Mouse (Mus musculus): ENCODE data around the gene Tnfrsf12a. TPM values are rescaled to one million over a fixed set of nuclear protein-coding genes. Genes with fewer than 3 reads are reported as not detected.
A peak's percentile ranks its signal among the peaks of the same experiment; 100 is the strongest.

Gene Tnfrsf12a
- polyA plus RNA-seq, 1 experiment = 29.1 TPM

DNA sequence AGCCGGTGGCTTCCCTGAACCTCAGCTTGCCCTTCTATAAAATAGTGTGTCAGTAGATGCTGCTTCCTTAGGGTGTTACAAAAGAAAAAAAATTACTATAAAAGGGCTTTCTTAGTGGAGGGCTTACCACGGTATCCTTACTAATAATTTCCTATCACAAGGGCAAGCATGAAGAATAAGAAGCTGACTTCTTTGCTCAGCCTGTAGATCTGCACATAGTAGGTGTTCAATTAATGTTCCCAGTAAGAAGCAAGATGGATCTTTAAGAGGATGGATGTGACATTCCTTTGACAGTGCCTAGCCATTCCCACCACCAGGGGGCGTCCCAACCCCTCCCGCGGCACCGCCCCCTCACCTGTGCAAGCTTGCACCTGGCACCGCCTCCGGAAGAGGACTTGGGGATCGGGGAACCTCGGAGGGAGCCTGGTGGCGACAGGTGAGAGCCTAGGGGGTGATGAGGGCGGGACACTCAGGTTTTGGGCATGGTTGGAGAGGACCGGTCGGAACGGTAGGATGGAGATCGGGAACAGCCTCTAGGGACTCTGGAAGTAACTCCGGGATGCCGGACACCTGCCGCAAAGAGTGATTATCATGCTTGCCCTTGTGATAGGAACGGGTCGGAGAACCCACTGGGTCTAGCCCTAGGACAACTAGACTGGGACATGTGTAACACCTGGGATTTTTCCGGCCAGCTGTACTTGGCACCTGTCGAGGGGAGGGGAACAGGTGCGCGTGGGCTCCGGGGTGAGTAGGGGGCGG is 17.0 kb downstream of the Tnfrsf12a start, which contains the start of gene Bicdl2:
Gene Bicdl2, plus strand, starts transcription at position 390 of the 759 bp plus-strand sequence.
- Histone ChIP-seq H3K27ac (ENCODE audit: insufficient read depth, low read length) (no peak within 1 kb of the TSS), H3K4me3 (replicated peaks; ENCODE audit: insufficient read depth, low read depth, low read length) (peak within 1 kb of the TSS; percentile 47), H3K4me1 (ENCODE audit: control insufficient read depth, insufficient read depth, low read length) (peaks cover 4% of the 10 kb centered on the region; the same call in 1 of the 2 replicates), H3K27me3 (ENCODE audit: control insufficient read depth, insufficient read depth, low read length) (no peaks in the 10 kb centered on the region; the same call in 1 of the 2 replicates)
- 7% methylated on average over 27 of the region's 27 CpGs for whole genome bisulfite sequencing
- DNase-seq = peak; percentile 47 to 58
- no peak for TF ChIP-seq POLR2A (IDR thresholded peaks at IDR 0.05; ENCODE audit: borderline replicate concordance, insufficient read depth, low read length)
- TF ChIP-seq CTCF (IDR thresholded peaks at IDR 0.05; ENCODE audit: borderline replicate concordance, insufficient read depth, low read depth, low read length) = peak; percentile 70; the same call in 1 of the 2 replicates

DNA sequence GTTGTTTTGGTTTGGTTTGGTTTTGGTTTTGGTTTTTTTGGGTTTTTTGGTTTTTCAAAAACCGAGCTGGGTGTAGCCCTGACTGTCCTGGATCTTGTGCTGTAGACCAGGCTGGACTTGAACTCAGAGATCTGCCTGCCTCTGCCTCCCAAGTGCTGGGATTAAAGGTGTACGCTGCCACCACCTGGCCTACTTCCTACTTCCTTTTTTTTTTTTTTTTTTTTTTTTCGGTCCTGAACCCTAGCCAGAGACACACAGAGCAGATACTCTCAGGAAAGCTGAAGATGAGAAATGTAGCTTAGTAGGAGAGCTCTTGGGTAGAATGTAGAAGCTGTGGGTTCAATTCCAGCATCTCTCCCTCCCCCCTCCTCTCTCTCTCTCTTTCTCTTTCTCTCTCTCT is 18.8 kb downstream of the Tnfrsf12a start:
- Histone ChIP-seq H3K27ac (ENCODE audit: insufficient read depth, low read length) (no peak overlapping the region), H3K27me3 (ENCODE audit: control insufficient read depth, insufficient read depth, low read length) (no peaks in the 10 kb centered on the region; the same call in 1 of the 2 replicates), H3K4me1 (ENCODE audit: control insufficient read depth, insufficient read depth, low read length) (peaks cover 4% of the 10 kb centered on the region; the same call in 1 of the 2 replicates), H3K4me3 (replicated peaks; ENCODE audit: insufficient read depth, low read depth, low read length) (no peak overlapping the region)
- 84% methylated on average over 3 of the region's 3 CpGs for WGBS
- no peak for TF ChIP-seq POLR2A (IDR thresholded peaks at IDR 0.05; ENCODE audit: borderline replicate concordance, insufficient read depth, low read length)
- no peak for TF ChIP-seq CTCF (IDR thresholded peaks at IDR 0.05; ENCODE audit: borderline replicate concordance, insufficient read depth, low read depth, low read length)
- DNase-seq = no peak

DNA sequence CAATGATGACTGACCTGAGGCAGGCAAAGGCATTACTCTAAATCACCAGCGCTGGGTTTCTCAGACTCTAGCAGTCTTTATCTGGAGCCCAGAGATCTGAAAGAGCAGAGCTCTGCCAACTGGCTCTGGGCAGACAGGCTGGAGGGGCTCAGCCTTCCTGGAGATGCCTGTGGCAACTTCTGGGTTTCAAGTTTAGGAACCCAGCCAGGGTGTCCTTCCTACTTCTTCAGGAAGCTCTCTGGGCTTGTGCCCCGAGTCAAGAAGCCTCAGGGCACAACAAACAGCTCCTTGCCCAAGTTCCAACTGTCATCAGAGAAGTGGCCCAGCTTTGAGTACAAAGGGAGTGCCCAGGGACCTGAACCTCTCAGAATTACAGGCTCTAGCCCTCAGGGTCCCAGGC is 22.9 kb downstream of the Tnfrsf12a start:
- Histone ChIP-seq H3K4me1 (ENCODE audit: control insufficient read depth, insufficient read depth, low read length) (no peaks in the 10 kb centered on the region), H3K4me3 (replicated peaks; ENCODE audit: insufficient read depth, low read depth, low read length) (no peak overlapping the region), H3K27me3 (ENCODE audit: control insufficient read depth, insufficient read depth, low read length) (no peaks in the 10 kb centered on the region), H3K27ac (ENCODE audit: insufficient read depth, low read length) (no peak overlapping the region)
- TF ChIP-seq CTCF (IDR thresholded peaks at IDR 0.05; ENCODE audit: borderline replicate concordance, insufficient read depth, low read depth, low read length) (no peak), POLR2A (IDR thresholded peaks at IDR 0.05; ENCODE audit: borderline replicate concordance, insufficient read depth, low read length) (no peak)
- DNase-seq = no peak
- 47% methylated on average over 2 of the region's 2 CpGs for WGBS

DNA sequence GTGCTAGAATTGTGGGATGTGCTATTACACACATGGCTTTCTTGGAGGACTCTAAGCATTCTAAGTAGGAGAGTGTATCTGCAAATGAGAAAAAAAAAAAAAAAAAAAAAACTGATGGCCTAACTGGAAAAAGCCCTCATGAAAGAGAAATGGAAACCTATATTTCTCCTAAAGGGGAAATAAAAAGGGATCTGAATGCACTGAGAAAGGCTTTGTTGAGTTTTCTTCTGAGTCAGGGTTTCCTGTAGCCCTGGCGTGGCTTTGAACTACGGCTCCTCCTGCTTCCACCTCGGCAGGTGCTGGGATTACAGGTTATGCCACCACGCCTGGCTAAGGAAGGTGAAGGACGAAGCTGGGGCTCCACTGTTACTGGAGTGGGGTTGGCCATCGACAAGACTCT is 23.3 kb downstream of the Tnfrsf12a start:
- DNase-seq = no peak
- no peak overlapping the region for H3K27ac ChIP-seq (ENCODE audit: insufficient read depth, low read length)
- H3K4me3 ChIP-seq (replicated peaks; ENCODE audit: insufficient read depth, low read depth, low read length) = no peak overlapping the region
- 71% methylated on average over 6 of the region's 6 CpGs for WGBS
- no peak for TF ChIP-seq POLR2A (IDR thresholded peaks at IDR 0.05; ENCODE audit: borderline replicate concordance, insufficient read depth, low read length)
- TF ChIP-seq CTCF (IDR thresholded peaks at IDR 0.05; ENCODE audit: borderline replicate concordance, insufficient read depth, low read depth, low read length) = no peak
- no peaks in the 10 kb centered on the region for H3K4me1 ChIP-seq (ENCODE audit: control insufficient read depth, insufficient read depth, low read length)
- no peaks in the 10 kb centered on the region for H3K27me3 ChIP-seq (ENCODE audit: control insufficient read depth, insufficient read depth, low read length)

DNA sequence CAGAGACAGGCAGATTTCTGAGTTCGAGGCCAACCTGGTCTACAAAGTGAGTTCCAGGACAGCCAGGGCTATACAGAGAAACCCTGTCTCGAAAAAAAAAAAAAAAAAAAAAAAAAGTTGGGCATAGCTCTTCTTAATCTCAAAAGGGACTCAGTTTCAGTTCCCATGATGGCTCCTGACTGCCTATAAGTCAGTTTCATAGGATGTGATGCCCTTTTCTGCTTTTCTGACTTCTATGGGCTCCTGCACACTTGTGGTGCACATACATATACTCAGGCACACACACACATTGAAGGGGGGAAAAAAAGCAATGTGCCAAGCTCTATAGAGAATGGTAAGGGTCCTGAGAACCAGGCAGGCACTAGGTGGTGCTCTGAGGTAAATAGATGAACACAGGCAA is 23.9 kb downstream of the Tnfrsf12a start:
- TF ChIP-seq CTCF (IDR thresholded peaks at IDR 0.05; ENCODE audit: borderline replicate concordance, insufficient read depth, low read depth, low read length) = no peak
- TF ChIP-seq POLR2A (IDR thresholded peaks at IDR 0.05; ENCODE audit: borderline replicate concordance, insufficient read depth, low read length) = no peak
- 64% methylated on average over 2 of the region's 2 CpGs for WGBS

DNA sequence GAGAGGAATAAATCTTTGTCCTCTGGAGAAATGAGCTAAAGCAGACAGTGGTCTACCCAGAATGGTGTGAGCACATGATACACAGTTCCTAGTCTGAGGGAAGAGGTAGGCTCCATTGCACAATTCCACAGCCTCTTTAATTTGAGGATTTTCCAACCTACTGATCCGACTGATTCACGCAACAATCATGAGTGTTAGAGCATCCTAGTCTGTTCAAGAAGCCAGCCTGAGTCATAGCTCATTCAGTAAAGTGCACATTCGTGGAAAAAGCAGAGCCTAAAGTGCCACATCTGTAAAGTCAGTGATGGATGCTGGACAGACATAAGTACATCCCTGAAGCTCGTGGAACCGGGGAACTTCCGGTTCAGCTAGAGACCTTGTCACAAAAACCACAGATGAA is 25.9 kb downstream of the Tnfrsf12a start:
- H3K4me3 ChIP-seq (replicated peaks; ENCODE audit: insufficient read depth, low read depth, low read length) = no peak overlapping the region
- no peaks in the 10 kb centered on the region for H3K4me1 ChIP-seq (ENCODE audit: control insufficient read depth, insufficient read depth, low read length)
- H3K27ac ChIP-seq (ENCODE audit: insufficient read depth, low read length) = no peak overlapping the region
- DNase-seq = no peak
- 81% methylated on average over 6 of the region's 6 CpGs for WGBS
- no peaks in the 10 kb centered on the region; the same call in 1 of the 2 replicates for H3K27me3 ChIP-seq (ENCODE audit: control insufficient read depth, insufficient read depth, low read length)
- TF ChIP-seq POLR2A (IDR thresholded peaks at IDR 0.05; ENCODE audit: borderline replicate concordance, insufficient read depth, low read length) (no peak), CTCF (IDR thresholded peaks at IDR 0.05; ENCODE audit: borderline replicate concordance, insufficient read depth, low read depth, low read length) (no peak)

More for the DNA sequence above, 23.9 kb downstream of the Tnfrsf12a start:
- no peak for DNase-seq
- Histone ChIP-seq H3K4me3 (replicated peaks; ENCODE audit: insufficient read depth, low read depth, low read length) (no peak overlapping the region), H3K4me1 (ENCODE audit: control insufficient read depth, insufficient read depth, low read length) (no peaks in the 10 kb centered on the region), H3K27me3 (ENCODE audit: control insufficient read depth, insufficient read depth, low read length) (no peaks in the 10 kb centered on the region), H3K27ac (ENCODE audit: insufficient read depth, low read length) (no peak overlapping the region)

DNA sequence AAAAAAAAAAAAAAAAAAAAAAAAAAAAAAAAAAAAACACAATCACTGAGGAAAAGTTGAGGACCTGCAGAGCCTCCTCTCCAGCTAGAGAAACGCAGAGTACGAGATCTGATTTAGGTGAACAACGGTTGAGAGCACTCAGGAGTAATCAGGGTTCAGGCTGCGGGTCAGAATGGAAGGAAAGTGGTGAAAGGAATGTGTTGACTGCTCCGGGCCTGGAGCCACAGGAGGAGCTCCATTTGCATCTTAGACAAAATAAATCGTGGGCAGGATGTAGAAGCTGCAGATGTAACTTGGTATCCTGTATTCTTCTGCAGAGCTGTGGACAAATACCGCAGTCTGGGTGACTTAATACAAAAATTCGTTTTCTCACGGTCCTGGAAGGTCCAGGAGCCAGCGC is 31.4 kb downstream of the Tnfrsf12a start:
- Histone ChIP-seq H3K4me3 (replicated peaks; ENCODE audit: insufficient read depth, low read depth, low read length) (no peak overlapping the region), H3K27me3 (ENCODE audit: control insufficient read depth, insufficient read depth, low read length) (no peaks in the 10 kb centered on the region; the same call in 1 of the 2 replicates), H3K27ac (ENCODE audit: insufficient read depth, low read length) (no peak overlapping the region), H3K4me1 (ENCODE audit: control insufficient read depth, insufficient read depth, low read length) (no peaks in the 10 kb centered on the region)
- WGBS = 49% methylated on average over 10 of the region's 10 CpGs
- DNase-seq = no peak
- TF ChIP-seq POLR2A (IDR thresholded peaks at IDR 0.05; ENCODE audit: borderline replicate concordance, insufficient read depth, low read length) (no peak), CTCF (IDR thresholded peaks at IDR 0.05; ENCODE audit: borderline replicate concordance, insufficient read depth, low read depth, low read length) (no peak)

Data from cerebellum, adult 2 months (tissue).